Mouse (Mus musculus) cerebellum, adult 2 months (tissue): ENCODE measurements around the gene Nccrp1.

ENCODE experiments used
- CTCF ChIP-seq: fragments of 200-500 bp; IDR thresholded peaks from 2 replicates; pipeline ENCODE4 v1.5.1; 2011; ENCODE audit warnings: low read depth, mild to moderate bottlenecking, control low read depth, low read length, moderate library complexity, borderline replicate concordance; ENCODE audit not compliant: insufficient read depth
- POLR2A ChIP-seq: fragments of 200-500 bp; IDR thresholded peaks from 2 replicates; pipeline ENCODE4 v1.6.1; 2011; ENCODE audit warnings: low read length, control low read depth, borderline replicate concordance; ENCODE audit not compliant: insufficient read depth

DNA sequence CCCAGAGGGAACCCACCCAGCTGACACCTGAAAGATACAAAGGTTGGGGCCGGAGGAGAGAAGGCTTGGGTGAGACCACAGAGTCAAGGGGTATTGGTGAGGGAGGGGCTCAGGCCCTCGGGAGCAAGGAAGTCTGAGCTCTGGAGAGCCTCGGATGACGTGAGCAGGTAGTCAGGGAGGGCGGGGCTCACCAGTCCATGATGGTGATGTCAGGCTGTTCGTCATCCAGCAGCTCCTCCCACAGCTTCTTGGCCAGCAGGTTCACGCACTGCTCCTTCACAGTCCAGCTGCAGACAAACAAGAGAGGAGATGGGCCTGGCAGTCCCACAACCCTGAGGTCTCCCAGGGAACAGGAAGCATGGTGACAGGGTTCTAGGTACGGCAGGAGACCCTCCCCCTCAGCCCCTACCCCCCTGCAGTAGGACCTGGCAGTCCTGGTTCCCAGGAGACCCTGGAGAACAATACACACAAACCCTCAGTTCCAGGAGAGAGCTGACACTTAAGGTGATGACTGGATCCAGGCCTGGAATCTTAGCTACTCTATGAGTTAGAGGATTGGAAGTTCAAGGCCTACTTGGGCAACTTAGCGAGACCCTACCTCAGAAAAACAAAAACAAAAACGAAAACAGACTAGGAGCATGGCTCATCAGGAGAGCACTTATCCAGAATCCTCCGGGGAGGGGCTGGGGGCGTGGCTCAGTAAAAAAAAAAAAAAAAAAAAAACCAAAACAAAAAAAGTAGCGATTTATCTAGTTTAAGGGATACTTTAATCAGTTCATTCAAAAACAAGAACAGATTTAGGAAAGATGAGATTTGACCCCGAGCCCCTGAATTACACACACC is 1.8 kb downstream of the Nccrp1 start:
- no peak for TF ChIP-seq POLR2A
- no peak for TF ChIP-seq CTCF
